Mouse (Mus musculus): ENCODE data around the gene Alg9. TPM values are rescaled to one million over a fixed set of nuclear protein-coding genes. Genes with fewer than 3 reads are reported as not detected.

Gene Alg9
- polyA plus RNA-seq, 1 experiment, result 23.0 TPM

GRCm38 (mm10) chr9:50850271-50850670, 75.5 kb downstream of the Alg9 start:
- TF ChIP-seq MYOG (IDR thresholded peaks at IDR 0.05; ENCODE audit: control insufficient read depth, extremely low read depth, insufficient read length) (no peak), MYOD1 (IDR thresholded peaks at IDR 0.05; ENCODE audit: control insufficient read depth, insufficient read length, low read depth) (no peak)
- Histone ChIP-seq H3K79me3 (ENCODE audit: low read depth) (no peaks in the 10 kb centered on the region), H3K27me3 (ENCODE audit: control insufficient read depth, insufficient read depth, insufficient read length) (no peaks in the 10 kb centered on the region), H3K36me3 (ENCODE audit: control insufficient read depth, insufficient read depth) (no peaks in the 10 kb centered on the region), H3K79me2 (ENCODE audit: control insufficient read depth, insufficient read depth) (no peaks in the 10 kb centered on the region), H3K4me3 (ENCODE audit: insufficient read depth, poor library complexity, severe bottlenecking) (no peak overlapping the region), H3ac (ENCODE audit: control insufficient read depth, insufficient read length, low read depth) (no peak overlapping the region)

GRCm38 (mm10) chr9:50850713-50851112, 75.9 kb downstream of the Alg9 start:
- TF ChIP-seq USF1 (IDR thresholded peaks at IDR 0.05; ENCODE audit: low read depth) (no peak), MYOG (IDR thresholded peaks at IDR 0.05; ENCODE audit: control insufficient read depth, extremely low read depth, insufficient read length) (no peak), FOSL1 (IDR thresholded peaks at IDR 0.05; ENCODE audit: insufficient read depth, low read length, poor library complexity, severe bottlenecking) (no peak), MYOD1 (IDR thresholded peaks at IDR 0.05; ENCODE audit: control insufficient read depth, insufficient read length, low read depth) (no peak), CEBPB (IDR thresholded peaks at IDR 0.05; ENCODE audit: low read depth) (no peak), CTCF (IDR thresholded peaks at IDR 0.05; ENCODE audit: control insufficient read depth, insufficient read depth, insufficient read length) (no peak)
- H3K27me3 ChIP-seq (ENCODE audit: control insufficient read depth, insufficient read depth, insufficient read length), result no peaks in the 10 kb centered on the region
- no peaks in the 10 kb centered on the region for H3K79me2 ChIP-seq (ENCODE audit: control insufficient read depth, insufficient read depth)
- no peak overlapping the region for H3K4me3 ChIP-seq (ENCODE audit: insufficient read depth, poor library complexity, severe bottlenecking)
- no peaks in the 10 kb centered on the region for H3K79me3 ChIP-seq (ENCODE audit: low read depth)
- no peak overlapping the region for H3ac ChIP-seq (ENCODE audit: control insufficient read depth, insufficient read length, low read depth)
- H3K36me3 ChIP-seq (ENCODE audit: control insufficient read depth, insufficient read depth), result no peaks in the 10 kb centered on the region

- no peaks in the 10 kb centered on the region for H3K36me3 ChIP-seq (ENCODE audit: control insufficient read depth, insufficient read depth)
- H3K79me2 ChIP-seq (ENCODE audit: control insufficient read depth, insufficient read depth), result peaks cover 10% of the 10 kb centered on the region
- H3ac ChIP-seq (ENCODE audit: control insufficient read depth, insufficient read length, low read depth), result no peak overlapping the region
- no peak overlapping the region for H3K4me3 ChIP-seq (ENCODE audit: insufficient read depth, poor library complexity, severe bottlenecking)
- H3K79me3 ChIP-seq (ENCODE audit: low read depth), result peaks cover 4% of the 10 kb centered on the region
- no peaks in the 10 kb centered on the region for H3K27me3 ChIP-seq (ENCODE audit: control insufficient read depth, insufficient read depth, insufficient read length)
- TF ChIP-seq MYOG (IDR thresholded peaks at IDR 0.05; ENCODE audit: control insufficient read depth, extremely low read depth, insufficient read length) (no peak), MYOD1 (IDR thresholded peaks at IDR 0.05; ENCODE audit: control insufficient read depth, insufficient read length, low read depth) (no peak), CTCF (IDR thresholded peaks at IDR 0.05; ENCODE audit: control insufficient read depth, insufficient read depth, insufficient read length) (no peak), MAX (IDR thresholded peaks at IDR 0.05) (no peak), CEBPB (IDR thresholded peaks at IDR 0.05; ENCODE audit: low read depth) (no peak), USF1 (IDR thresholded peaks at IDR 0.05; ENCODE audit: low read depth) (no peak), FOSL1 (IDR thresholded peaks at IDR 0.05; ENCODE audit: insufficient read depth, low read length, poor library complexity, severe bottlenecking) (no peak)
These were observed 78.0 kb downstream of the Alg9 start for GRCm38 (mm10) chr9:50852634-50853349.

GRCm38 (mm10) chr9:50854376-50854775, 79.6 kb downstream of the Alg9 start:
- Histone ChIP-seq H3K79me2 (ENCODE audit: control insufficient read depth, insufficient read depth) (peaks cover 24% of the 10 kb centered on the region), H3K36me3 (ENCODE audit: control insufficient read depth, insufficient read depth) (peaks cover 3% of the 10 kb centered on the region), H3K27me3 (ENCODE audit: control insufficient read depth, insufficient read depth, insufficient read length) (no peaks in the 10 kb centered on the region), H3K4me3 (ENCODE audit: insufficient read depth, poor library complexity, severe bottlenecking) (no peak overlapping the region), H3K79me3 (ENCODE audit: low read depth) (peaks cover 10% of the 10 kb centered on the region), H3ac (ENCODE audit: control insufficient read depth, insufficient read length, low read depth) (no peak overlapping the region)
- TF ChIP-seq USF1 (IDR thresholded peaks at IDR 0.05; ENCODE audit: low read depth) (no peak), FOSL1 (IDR thresholded peaks at IDR 0.05; ENCODE audit: insufficient read depth, low read length, poor library complexity, severe bottlenecking) (no peak), MAX (IDR thresholded peaks at IDR 0.05) (no peak), MYOD1 (IDR thresholded peaks at IDR 0.05; ENCODE audit: control insufficient read depth, insufficient read length, low read depth) (no peak), MYOG (IDR thresholded peaks at IDR 0.05; ENCODE audit: control insufficient read depth, extremely low read depth, insufficient read length) (no peak), CTCF (IDR thresholded peaks at IDR 0.05; ENCODE audit: control insufficient read depth, insufficient read depth, insufficient read length) (no peak), CEBPB (IDR thresholded peaks at IDR 0.05; ENCODE audit: low read depth) (no peak)

- Histone ChIP-seq H3K79me2 (ENCODE audit: control insufficient read depth, insufficient read depth) (peaks cover 27% of the 10 kb centered on the region), H3K79me3 (ENCODE audit: low read depth) (peaks cover 10% of the 10 kb centered on the region), H3ac (ENCODE audit: control insufficient read depth, insufficient read length, low read depth) (no peak overlapping the region), H3K27me3 (ENCODE audit: control insufficient read depth, insufficient read depth, insufficient read length) (no peaks in the 10 kb centered on the region), H3K4me3 (ENCODE audit: insufficient read depth, poor library complexity, severe bottlenecking) (no peak overlapping the region), H3K36me3 (ENCODE audit: control insufficient read depth, insufficient read depth) (peaks cover 11% of the 10 kb centered on the region)
- TF ChIP-seq CEBPB (IDR thresholded peaks at IDR 0.05; ENCODE audit: low read depth) (no peak), USF1 (IDR thresholded peaks at IDR 0.05; ENCODE audit: low read depth) (no peak), MYOD1 (IDR thresholded peaks at IDR 0.05; ENCODE audit: control insufficient read depth, insufficient read length, low read depth) (no peak), MAX (IDR thresholded peaks at IDR 0.05) (no peak), FOSL1 (IDR thresholded peaks at IDR 0.05; ENCODE audit: insufficient read depth, low read length, poor library complexity, severe bottlenecking) (no peak), MYOG (IDR thresholded peaks at IDR 0.05; ENCODE audit: control insufficient read depth, extremely low read depth, insufficient read length) (no peak), CTCF (IDR thresholded peaks at IDR 0.05; ENCODE audit: control insufficient read depth, insufficient read depth, insufficient read length) (no peak)
These were observed 80.4 kb downstream of the Alg9 start for GRCm38 (mm10) chr9:50855133-50855766.

Measured in C2C12 (cell line).